Mouse (Mus musculus) hindbrain, embryonic 15.5 days (tissue): ENCODE data around the gene Trim28. TPM values are rescaled to one million over a fixed set of nuclear protein-coding genes. Genes with fewer than 3 reads are reported as not detected.

Experiments used
- ATAC-seq: fragments of 200-750 bp; cut with Nextera tagmentation; 2 replicates; pipeline ENCODE4 v1.8.0; 2017; ENCODE audit warnings: low read depth, moderate number of reproducible peaks, moderate TSS enrichment; ENCODE audit not compliant: low FRiP score
- H3K27ac ChIP-seq: fragments of 300-500 bp; sonication (generic); replicated peaks from 2 replicates; pipeline ENCODE4 v1.5.1; 2015; ENCODE audit warnings: mild to moderate bottlenecking, inconsistent platforms
- H3K27me3 ChIP-seq: fragments of 300-500 bp; sonication (generic); 2 replicates; pipeline ENCODE4 v1.6.1; 2015; ENCODE audit warnings: control low read depth, inconsistent platforms
- H3K36me3 ChIP-seq: fragments of 300-500 bp; sonication (generic); 2 replicates; pipeline ENCODE4 v1.6.1; 2015; ENCODE audit warnings: control low read depth, inconsistent platforms
- H3K4me1 ChIP-seq: fragments of 300-500 bp; sonication (generic); replicated peaks from 2 replicates; pipeline ENCODE4 v1.6.1; 2015; ENCODE audit warnings: control low read depth, inconsistent platforms
- H3K4me2 ChIP-seq: fragments of 300-500 bp; sonication (generic); 2 replicates; pipeline ENCODE4 v1.6.1; 2015; ENCODE audit warnings: moderate library complexity, mild to moderate bottlenecking, inconsistent platforms
- H3K4me3 ChIP-seq: fragments of 300-500 bp; sonication (generic); 2 replicates; pipeline ENCODE4 v1.5.1; 2015; ENCODE audit warnings: mild to moderate bottlenecking, inconsistent platforms
- H3K9ac ChIP-seq: fragments of 300-500 bp; sonication (generic); 2 replicates; pipeline ENCODE4 v1.6.1; 2015; ENCODE audit warnings: inconsistent platforms
- H3K9me3 ChIP-seq: fragments of 300-500 bp; sonication (generic); 2 replicates; pipeline ENCODE4 v1.6.1; 2016; ENCODE audit warnings: control low read depth, inconsistent platforms
- WGBS: fragments of 180-500 bp; shearing (Covaris S2); methylation state at CpG from one replicate; pipeline ENCODE4 v1.1.7; 2015; 5-methylcytosine and 5-hydroxymethylcytosine counted together
- polyA plus RNA-seq: library from polyadenylated mRNA; unstranded; fragments of >200 nt; fragmentation: Nextera tagmentation; extraction: Ambion mirVana; gene quantifications from 2 replicates; pipeline ENCODE4 v1.2.1, GENCODE M21; 2015

Gene Trim28
- polyA plus RNA-seq, 1 experiment from 2014 or later: 230 TPM

GRCm38 (mm10) chr7:13023928-13024731 lies 25.2 kb downstream of the Trim28 start:
- WGBS: under 1% methylated on average over 86 of the region's 95 CpGs
- Histone ChIP-seq H3K9me3 (no peaks in the 10 kb centered on the region), H3K9ac (peak overlapping the region; percentile 94), H3K27me3 (no peaks in the 10 kb centered on the region), H3K27ac (peak overlapping the region; percentile 99), H3K4me3 (peak overlapping the region; percentile 87), H3K4me1 (peaks cover 29% of the 10 kb centered on the region), H3K36me3 (peaks cover 31% of the 10 kb centered on the region), H3K4me2 (peak overlapping the region; percentile 98)
- ATAC-seq: peak; percentile 91

- H3K9ac ChIP-seq: peak overlapping the region; percentile 94
- WGBS: under 1% methylated on average over 44 of the region's 44 CpGs
- no peaks in the 10 kb centered on the region for H3K9me3 ChIP-seq
- peak overlapping the region; percentile 99 for H3K27ac ChIP-seq
- H3K36me3 ChIP-seq: peaks cover 37% of the 10 kb centered on the region
- peak overlapping the region; percentile 87 for H3K4me3 ChIP-seq
- peaks cover 29% of the 10 kb centered on the region for H3K4me1 ChIP-seq
- no peaks in the 10 kb centered on the region for H3K27me3 ChIP-seq
- ATAC-seq: peak; percentile 52
- H3K4me2 ChIP-seq: peak overlapping the region; percentile 98
Observed at GRCm38 (mm10) chr7:13024805-13025204, 25.9 kb downstream of the Trim28 start.

GRCm38 (mm10) chr7:13025511-13026112 lies 26.7 kb downstream of the Trim28 start:
- H3K27me3 ChIP-seq: no peaks in the 10 kb centered on the region
- no peaks in the 10 kb centered on the region for H3K9me3 ChIP-seq
- peak overlapping the region; percentile 98 for H3K4me2 ChIP-seq
- H3K27ac ChIP-seq: peak overlapping the region; percentile 99
- peaks cover 29% of the 10 kb centered on the region for H3K4me1 ChIP-seq
- no peak for ATAC-seq
- 25% methylated on average over 4 of the region's 4 CpGs for WGBS
- H3K9ac ChIP-seq: peak overlapping the region; percentile 94
- peak overlapping the region; percentile 87 for H3K4me3 ChIP-seq
- H3K36me3 ChIP-seq: peaks cover 46% of the 10 kb centered on the region

- Histone ChIP-seq H3K36me3 (peaks cover 69% of the 10 kb centered on the region), H3K9ac (no peak overlapping the region), H3K4me3 (no peak overlapping the region), H3K9me3 (no peaks in the 10 kb centered on the region), H3K4me1 (peaks cover 30% of the 10 kb centered on the region), H3K27me3 (no peaks in the 10 kb centered on the region), H3K4me2 (no peak overlapping the region), H3K27ac (no peak overlapping the region)
- WGBS: 87% methylated on average over 4 of the region's 4 CpGs
- no peak for ATAC-seq
Observed at GRCm38 (mm10) chr7:13028986-13029385, 30.1 kb downstream of the Trim28 start.

GRCm38 (mm10) chr7:13031069-13031468 lies 32.2 kb downstream of the Trim28 start:
- no peak for ATAC-seq
- Histone ChIP-seq H3K4me2 (no peak overlapping the region), H3K9ac (no peak overlapping the region), H3K4me3 (no peak overlapping the region), H3K4me1 (peaks cover 36% of the 10 kb centered on the region), H3K27ac (no peak overlapping the region), H3K36me3 (peaks cover 81% of the 10 kb centered on the region), H3K27me3 (no peaks in the 10 kb centered on the region), H3K9me3 (no peaks in the 10 kb centered on the region)
- WGBS: 74% methylated on average over 5 of the region's 5 CpGs

GRCm38 (mm10) chr7:13031983-13032382 lies 33.1 kb downstream of the Trim28 start:
- Histone ChIP-seq H3K4me2 (no peak overlapping the region), H3K4me1 (peaks cover 36% of the 10 kb centered on the region), H3K27me3 (no peaks in the 10 kb centered on the region), H3K9me3 (no peaks in the 10 kb centered on the region), H3K36me3 (peaks cover 76% of the 10 kb centered on the region), H3K9ac (no peak overlapping the region), H3K27ac (no peak overlapping the region), H3K4me3 (no peak overlapping the region)
- no peak for ATAC-seq
- WGBS: 80% methylated on average over 2 of the region's 2 CpGs

GRCm38 (mm10) chr7:13032541-13032940 lies 33.6 kb downstream of the Trim28 start:
- H3K27me3 ChIP-seq: no peaks in the 10 kb centered on the region
- no peak overlapping the region for H3K4me3 ChIP-seq
- H3K36me3 ChIP-seq: peaks cover 70% of the 10 kb centered on the region
- H3K9ac ChIP-seq: no peak overlapping the region
- H3K4me2 ChIP-seq: no peak overlapping the region
- peaks cover 37% of the 10 kb centered on the region for H3K4me1 ChIP-seq
- WGBS: 93% methylated on average over 7 of the region's 7 CpGs
- no peak for ATAC-seq
- no peak overlapping the region for H3K27ac ChIP-seq
- no peaks in the 10 kb centered on the region for H3K9me3 ChIP-seq

GRCm38 (mm10) chr7:13033451-13034147 lies 34.7 kb downstream of the Trim28 start:
- peaks cover 60% of the 10 kb centered on the region for H3K36me3 ChIP-seq
- WGBS: 51% methylated on average over 13 of the region's 13 CpGs
- H3K4me3 ChIP-seq: peak overlapping the region; percentile 63

GRCm38 (mm10) chr7:13034148-13034977 lies 35.4 kb downstream of the Trim28 start, which contains the start of gene Chmp2a:
TSS of gene Chmp2a (minus strand) at chr7:13034807.
- no peaks in the 10 kb centered on the region for H3K9me3 ChIP-seq
- peaks cover 47% of the 10 kb centered on the region for H3K4me1 ChIP-seq
- peak within 1 kb of the TSS; percentile 80 for H3K9ac ChIP-seq
- under 1% methylated on average over 45 of the region's 45 CpGs for WGBS
- no peaks in the 10 kb centered on the region for H3K27me3 ChIP-seq
- H3K4me3 ChIP-seq: peak within 1 kb of the TSS; percentile 63
- H3K36me3 ChIP-seq: peaks cover 52% of the 10 kb centered on the region
- H3K27ac ChIP-seq: peak within 1 kb of the TSS; percentile 95
- H3K4me2 ChIP-seq: peak within 1 kb of the TSS; percentile 91
- peak; percentile 86 for ATAC-seq

More at GRCm38 (mm10) chr7:13033451-13034147, 34.7 kb downstream of the Trim28 start:
- Histone ChIP-seq H3K4me2 (peak overlapping the region; percentile 91), H3K9me3 (no peaks in the 10 kb centered on the region), H3K9ac (peak overlapping the region; percentile 80), H3K27me3 (no peaks in the 10 kb centered on the region), H3K4me1 (peaks cover 39% of the 10 kb centered on the region), H3K27ac (peak overlapping the region; percentile 95)
- ATAC-seq: no peak

GRCm38 (mm10) chr7:13035211-13035855 lies 36.4 kb downstream of the Trim28 start:
- Histone ChIP-seq H3K27me3 (no peaks in the 10 kb centered on the region), H3K4me1 (peaks cover 47% of the 10 kb centered on the region), H3K36me3 (peaks cover 42% of the 10 kb centered on the region), H3K27ac (peak overlapping the region; percentile 81), H3K4me2 (peak overlapping the region; percentile 91), H3K9ac (no peak overlapping the region), H3K4me3 (peak overlapping the region; percentile 63), H3K9me3 (no peaks in the 10 kb centered on the region)
- WGBS: 87% methylated on average over 17 of the region's 17 CpGs
- no peak; the same call in 1 of the 2 replicates for ATAC-seq

- H3K36me3 ChIP-seq: peaks cover 28% of the 10 kb centered on the region
- H3K4me1 ChIP-seq: peaks cover 47% of the 10 kb centered on the region
- H3K9me3 ChIP-seq: no peaks in the 10 kb centered on the region
- H3K9ac ChIP-seq: peak overlapping the region; percentile 94
- peak overlapping the region; percentile 71 for H3K4me2 ChIP-seq
- H3K4me3 ChIP-seq: peak overlapping the region; percentile 92
- WGBS: 50% methylated on average over 4 of the region's 4 CpGs
- H3K27ac ChIP-seq: peak overlapping the region; percentile 99
- ATAC-seq: no peak
- peaks cover 10% of the 10 kb centered on the region for H3K27me3 ChIP-seq
Observed at GRCm38 (mm10) chr7:13036806-13037205, 37.9 kb downstream of the Trim28 start.
